Mouse (Mus musculus): ENCODE results near the gene Pif1. TPM values are rescaled to one million over a fixed set of nuclear protein-coding genes. Genes with fewer than 3 reads are reported as not detected.

Pif1 gene
- total RNA-seq, 2 experiments from 2014 or later, result 0.17 to 0.38 TPM

DNA sequence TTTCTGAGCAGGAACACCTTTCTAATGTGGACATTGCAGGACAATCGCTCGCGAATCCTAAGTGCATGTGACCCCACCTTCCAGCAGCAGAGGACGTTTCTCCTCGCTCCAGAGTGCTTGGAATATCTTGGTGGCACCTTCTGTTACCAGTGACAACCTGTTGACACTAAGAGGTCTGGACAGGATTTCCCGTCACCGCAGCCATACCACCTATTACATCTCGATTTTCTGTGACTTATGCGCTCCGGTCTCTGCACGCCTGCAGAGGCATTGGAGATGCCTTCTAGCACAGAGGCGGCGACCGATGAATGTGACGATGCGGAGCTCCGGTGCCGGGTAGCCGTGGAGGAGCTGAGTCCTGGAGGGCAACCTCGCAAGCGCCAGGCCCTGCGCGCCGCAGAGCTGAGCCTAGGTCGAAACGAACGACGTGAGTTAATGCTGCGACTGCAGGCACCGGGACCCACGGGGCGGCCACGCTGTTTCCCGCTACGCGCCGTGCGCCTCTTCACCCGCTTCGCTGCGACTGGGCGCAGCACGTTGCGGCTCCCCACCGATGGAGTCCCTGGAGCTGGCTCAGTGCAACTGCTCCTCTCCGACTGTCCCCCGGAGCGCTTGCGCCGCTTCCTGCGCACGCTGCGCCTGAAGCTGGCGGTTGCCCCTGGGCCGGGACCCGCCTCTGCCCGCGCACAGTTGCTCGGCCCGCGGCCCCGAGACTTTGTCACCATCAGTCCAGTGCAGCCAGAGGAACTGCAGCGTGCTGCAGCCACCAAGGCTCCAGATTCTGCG, 806 bp downstream of the Pif1 start:
- no peak for DNase-seq (ENCODE audit: low spot score in 2 of 2)
- H3K4me3 ChIP-seq, result peak overlapping the region; percentile 56
- TF ChIP-seq CTCF (conservative IDR thresholded peaks at IDR 0.05), result no peak
- H3K27ac ChIP-seq, result no peak overlapping the region

DNA sequence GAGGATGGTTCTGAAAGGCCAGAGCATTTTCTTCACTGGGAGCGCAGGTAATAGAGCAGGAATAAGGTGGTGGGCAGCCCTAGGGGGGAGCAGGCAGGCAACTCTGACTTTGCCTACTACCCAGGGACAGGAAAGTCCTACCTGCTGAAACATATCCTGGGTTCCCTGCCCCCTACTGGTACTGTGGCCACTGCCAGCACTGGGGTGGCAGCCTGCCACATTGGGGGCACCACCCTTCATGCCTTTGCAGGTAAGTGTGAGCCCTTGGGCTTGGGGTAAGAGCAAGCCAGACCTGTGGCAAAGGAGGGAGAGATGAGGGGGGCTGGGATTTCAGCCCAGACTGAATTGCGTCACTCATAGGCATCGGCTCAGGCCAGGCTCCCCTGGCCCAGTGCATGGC, 2.1 kb downstream of the Pif1 start:
- no peak for TF ChIP-seq CTCF (conservative IDR thresholded peaks at IDR 0.05)

DNA sequence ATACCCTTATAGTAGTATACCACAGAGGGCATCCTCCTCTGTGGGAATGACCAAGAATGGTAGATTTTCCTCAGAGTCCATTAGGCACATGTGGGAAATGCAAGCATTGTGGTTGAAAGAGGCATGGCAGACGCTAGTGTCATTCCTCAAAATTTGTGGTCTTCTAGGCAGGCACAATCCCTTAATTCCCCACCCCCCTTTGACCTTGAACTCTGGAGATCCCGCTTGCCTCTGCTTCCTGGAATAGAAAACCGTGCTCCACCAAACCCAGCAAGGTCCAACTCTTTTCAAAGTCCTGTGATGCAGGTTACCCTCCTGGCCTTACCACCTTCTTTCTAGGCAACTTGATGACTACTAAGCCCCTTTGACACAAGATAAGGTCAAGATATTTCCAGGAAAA, 5.8 kb downstream of the Pif1 start:
- no peak for DNase-seq (ENCODE audit: low spot score in 2 of 2)
- TF ChIP-seq CTCF (conservative IDR thresholded peaks at IDR 0.05), result no peak
- no peak overlapping the region for H3K27ac ChIP-seq
- no peak overlapping the region for H3K4me3 ChIP-seq

More for the DNA sequence above, 2.1 kb downstream of the Pif1 start:
- Histone ChIP-seq H3K27ac (no peak overlapping the region), H3K4me3 (no peak overlapping the region)
- DNase-seq (ENCODE audit: low spot score in 2 of 2), result no peak

DNA sequence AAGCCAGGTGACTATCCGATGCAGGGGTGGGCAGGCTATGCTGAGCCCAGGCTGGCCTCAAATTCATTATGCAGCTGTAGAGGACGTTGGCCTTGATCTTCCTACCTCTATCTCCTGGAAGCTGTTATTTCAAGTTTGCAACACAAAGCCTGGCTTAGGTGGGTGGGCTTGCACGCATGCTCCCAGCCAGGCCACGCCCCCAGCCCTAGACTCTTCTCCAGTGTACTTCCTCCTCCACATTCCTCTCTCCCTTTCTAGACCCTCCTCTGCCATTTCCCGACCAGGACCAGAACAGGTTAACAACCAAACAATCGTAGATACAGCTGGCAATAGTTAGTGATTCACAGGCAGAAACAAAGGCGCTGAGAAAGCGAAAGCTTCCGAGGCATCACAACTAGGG, 6.6 kb downstream of the Pif1 start:
- DNase-seq (ENCODE audit: low spot score in 2 of 2), result no peak
- Histone ChIP-seq H3K27ac (no peak overlapping the region), H3K4me3 (no peak overlapping the region)
- TF ChIP-seq CTCF (conservative IDR thresholded peaks at IDR 0.05), result no peak

DNA sequence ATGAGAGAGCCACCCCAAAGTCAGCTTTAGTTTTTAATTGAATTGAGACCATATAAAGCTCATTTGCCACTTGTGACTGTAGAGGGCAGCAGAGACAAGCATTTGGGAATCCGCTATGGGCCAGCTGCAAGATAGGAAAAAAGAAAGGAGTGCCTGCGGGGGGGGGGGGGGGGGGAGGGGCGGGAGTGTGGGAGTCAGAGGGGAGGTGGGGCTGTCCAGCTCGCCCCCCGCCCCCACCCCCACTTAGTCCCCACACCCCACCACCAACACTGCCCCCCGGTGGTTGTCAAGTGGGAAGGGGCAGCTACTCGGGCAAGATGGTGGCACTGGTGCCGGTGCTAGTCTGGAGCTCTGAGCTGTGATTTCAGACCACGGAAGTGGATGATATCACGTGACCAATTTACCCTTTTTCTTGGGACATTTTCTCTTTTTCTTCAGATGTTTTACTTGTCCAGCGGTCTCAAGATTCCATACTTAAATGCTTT, 11.8 kb downstream of the Pif1 start:
- TF ChIP-seq CTCF (conservative IDR thresholded peaks at IDR 0.05), result peak; percentile 82
- DNase-seq (ENCODE audit: low spot score in 2 of 2), result peak; percentile 39 to 45
- Histone ChIP-seq H3K4me3 (peak overlapping the region; percentile 28; the same call in 1 of the 2 replicates), H3K27ac (no peak overlapping the region)

DNA sequence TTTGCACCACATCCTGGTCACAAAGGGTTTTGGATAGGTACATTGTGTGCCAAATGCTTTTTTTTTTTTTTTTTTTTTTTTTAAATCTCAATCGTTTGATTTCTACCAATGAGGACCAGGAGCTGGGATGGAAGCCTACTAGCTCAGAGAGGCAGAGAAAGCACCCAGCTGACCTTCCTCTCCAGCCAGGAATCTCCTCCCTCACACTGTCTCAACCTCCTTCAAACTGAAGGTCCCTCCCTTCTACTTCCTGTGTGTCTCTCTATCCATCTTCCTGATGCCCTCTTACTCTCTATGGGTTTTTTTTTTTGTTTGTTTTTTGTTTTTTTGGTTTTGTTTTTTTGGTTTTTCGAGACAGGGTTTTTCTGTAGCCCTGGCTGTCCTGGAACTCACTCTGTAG, 14.0 kb downstream of the Pif1 start:
- no peak overlapping the region for H3K4me3 ChIP-seq
- H3K27ac ChIP-seq, result no peak overlapping the region
- no peak for DNase-seq (ENCODE audit: low spot score in 2 of 2)
- TF ChIP-seq CTCF (conservative IDR thresholded peaks at IDR 0.05), result no peak

DNA sequence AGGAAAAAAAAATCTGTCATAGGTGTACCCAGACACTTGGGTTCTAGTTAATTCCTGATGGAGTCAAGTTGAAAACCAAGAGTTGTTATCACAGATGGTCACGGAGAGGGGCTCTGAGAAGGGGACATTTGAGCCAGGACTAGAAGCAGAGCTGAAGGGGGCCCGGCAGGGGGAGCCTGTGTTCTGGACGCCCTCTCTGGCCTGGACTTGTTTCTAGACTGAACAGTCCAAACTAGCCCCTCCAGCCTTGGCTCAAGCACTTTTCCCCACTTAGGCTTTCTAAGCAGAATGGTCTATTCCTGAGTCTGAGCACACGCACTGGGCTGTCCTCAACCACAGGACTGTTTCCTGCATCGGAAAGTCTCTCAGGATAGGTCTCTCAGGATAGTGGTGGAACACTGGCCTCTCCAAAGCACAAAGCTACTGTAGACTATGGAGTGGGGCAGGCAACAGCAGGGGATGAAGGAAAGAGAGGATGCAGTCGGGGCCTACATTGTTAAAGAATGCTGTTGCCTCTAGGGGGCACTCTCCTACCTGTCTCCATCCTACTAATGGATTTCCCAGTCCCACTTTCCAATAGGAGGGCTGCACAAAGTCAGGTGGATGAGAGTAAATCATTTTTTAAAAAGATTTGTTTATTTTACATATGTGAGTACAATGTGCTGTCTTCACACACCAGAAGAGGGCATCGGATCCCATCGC, 16.6 kb downstream of the Pif1 start:
- Histone ChIP-seq H3K27ac (no peak overlapping the region), H3K4me3 (no peak overlapping the region)
- peak in 1 of 2 experiments; percentile 24 for DNase-seq (ENCODE audit: low spot score in 2 of 2)
- TF ChIP-seq CTCF (conservative IDR thresholded peaks at IDR 0.05), result peak; percentile 71

DNA sequence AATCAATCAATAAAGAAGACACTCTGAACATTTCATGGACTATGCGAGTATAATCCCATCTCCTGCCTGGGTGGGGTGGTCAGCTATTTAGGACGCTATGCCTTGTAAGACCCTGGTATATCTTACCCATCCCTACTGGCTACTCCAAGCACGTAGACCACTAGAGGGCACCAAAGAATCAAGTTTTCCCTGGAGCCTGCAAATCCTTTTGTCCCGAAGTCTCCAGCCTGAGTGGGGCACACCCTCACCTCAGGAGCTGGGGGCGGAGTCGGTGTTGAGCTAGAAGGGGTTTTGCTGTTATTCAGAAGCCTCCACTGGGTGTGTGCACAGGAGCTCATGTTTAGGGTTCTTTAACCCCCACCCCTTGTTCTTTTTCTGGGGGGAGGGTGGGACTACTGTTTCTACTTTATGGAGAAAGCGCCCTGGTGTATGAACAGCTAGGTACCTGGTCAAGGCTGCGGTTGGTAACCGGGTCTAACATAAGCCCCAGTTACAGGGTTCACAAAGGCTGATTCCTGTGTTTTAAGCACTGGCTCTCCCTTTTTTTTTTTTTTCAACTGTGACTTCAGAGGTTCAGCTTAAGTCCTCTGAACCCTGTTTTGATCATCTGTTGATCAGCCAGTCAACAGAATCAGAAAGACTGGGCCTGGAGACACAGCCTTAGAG, 18.6 kb downstream of the Pif1 start:
- TF ChIP-seq CTCF (conservative IDR thresholded peaks at IDR 0.05), result peak; percentile 88
- DNase-seq (ENCODE audit: low spot score in 2 of 2), result peak; percentile 42 to 67
- H3K4me3 ChIP-seq, result no peak overlapping the region

DNA sequence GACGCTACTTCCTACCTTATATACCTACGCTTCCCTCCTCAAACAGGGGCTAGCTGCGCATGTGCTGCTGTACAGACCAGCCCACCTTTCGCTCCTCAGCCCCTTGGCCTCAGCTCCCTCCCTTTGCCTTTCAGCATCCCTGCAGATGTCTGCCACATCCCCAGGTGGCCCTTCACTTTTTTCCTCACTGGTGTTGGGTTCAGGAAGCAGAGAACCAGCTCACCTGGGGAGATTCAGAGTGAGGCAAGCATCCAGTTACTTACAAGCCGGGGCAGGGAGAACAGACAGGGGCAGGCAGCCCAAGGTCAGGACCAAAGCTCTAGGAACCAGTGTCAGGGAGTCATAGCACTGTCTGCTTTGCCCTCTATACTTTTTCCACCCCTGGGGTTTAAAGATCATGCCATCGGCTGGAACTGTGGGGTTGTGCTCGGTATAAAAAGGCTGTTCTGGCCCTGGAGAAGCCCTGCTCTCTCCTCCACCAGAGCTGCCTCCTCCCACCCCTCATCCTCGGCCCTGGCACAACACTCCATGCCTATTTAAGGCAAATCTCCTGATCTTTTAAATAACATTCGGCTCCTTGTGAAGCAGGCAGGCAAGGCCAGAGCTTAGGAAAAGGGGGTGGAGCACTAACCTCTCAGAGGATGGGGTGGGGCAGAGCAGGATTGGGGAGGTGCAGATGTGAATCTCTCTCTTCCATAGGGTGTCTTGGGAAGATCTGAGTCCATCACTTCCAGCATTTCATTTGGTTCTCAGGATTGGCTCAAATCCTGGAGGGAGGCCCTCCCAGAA, 19.6 kb downstream of the Pif1 start:
- DNase-seq (ENCODE audit: low spot score in 2 of 2), result no peak

More for the DNA sequence above, 18.6 kb downstream of the Pif1 start:
- H3K27ac ChIP-seq, result no peak overlapping the region

DNA sequence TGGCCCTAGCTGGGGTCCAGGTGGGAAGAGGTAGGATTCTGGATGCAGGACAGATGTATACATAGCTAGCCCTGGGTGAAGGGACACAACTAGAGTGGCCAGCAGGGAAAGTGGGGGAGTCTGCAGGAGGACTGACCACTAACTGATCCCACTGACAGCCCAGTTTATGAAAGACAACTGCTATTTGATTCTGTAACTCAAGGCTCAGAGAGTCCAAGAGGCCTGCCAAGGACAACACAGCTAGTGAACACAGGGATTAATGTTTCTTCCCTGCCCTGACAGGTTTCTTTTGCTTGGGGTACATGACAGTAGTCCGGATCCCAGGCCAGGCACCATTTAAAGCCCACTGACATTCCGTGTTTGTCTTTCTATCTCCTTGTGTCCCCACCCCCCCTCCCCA, 20.2 kb downstream of the Pif1 start:
- DNase-seq (ENCODE audit: low spot score in 2 of 2), result no peak
- Histone ChIP-seq H3K4me3 (no peak overlapping the region), H3K27ac (no peak overlapping the region)
- no peak for TF ChIP-seq CTCF (conservative IDR thresholded peaks at IDR 0.05)

More for the DNA sequence above, 19.6 kb downstream of the Pif1 start:
- Histone ChIP-seq H3K4me3 (no peak overlapping the region), H3K27ac (no peak overlapping the region)
- no peak for TF ChIP-seq CTCF (conservative IDR thresholded peaks at IDR 0.05)

DNA sequence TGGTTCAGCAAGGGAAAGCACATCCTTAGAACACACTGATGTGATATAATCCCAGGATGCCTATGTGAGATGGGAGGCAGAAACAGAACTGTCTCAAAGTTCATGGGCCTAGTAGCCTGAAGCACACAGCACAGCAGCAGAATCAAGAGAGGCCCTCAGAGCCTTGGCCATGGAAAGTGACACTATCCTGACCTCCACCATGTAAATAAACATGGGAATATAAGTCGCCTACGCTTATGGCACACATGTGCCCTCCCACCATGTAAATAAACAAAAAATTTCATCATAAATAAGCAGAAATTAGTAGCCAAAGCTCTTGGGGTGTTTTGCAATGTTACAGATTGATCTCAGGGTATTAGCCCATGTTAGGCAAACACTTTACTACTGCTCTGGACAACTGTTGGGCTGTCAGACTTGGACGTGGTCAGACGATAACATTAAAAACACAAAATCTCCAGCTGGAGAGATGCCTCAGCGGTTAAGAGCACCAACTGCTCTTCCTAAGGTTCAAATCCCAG, 25.1 kb downstream of the Pif1 start:
- H3K27ac ChIP-seq, result no peak overlapping the region
- no peak overlapping the region for H3K4me3 ChIP-seq
- no peak for TF ChIP-seq CTCF (conservative IDR thresholded peaks at IDR 0.05)
- no peak for DNase-seq (ENCODE audit: low spot score in 2 of 2)

DNA sequence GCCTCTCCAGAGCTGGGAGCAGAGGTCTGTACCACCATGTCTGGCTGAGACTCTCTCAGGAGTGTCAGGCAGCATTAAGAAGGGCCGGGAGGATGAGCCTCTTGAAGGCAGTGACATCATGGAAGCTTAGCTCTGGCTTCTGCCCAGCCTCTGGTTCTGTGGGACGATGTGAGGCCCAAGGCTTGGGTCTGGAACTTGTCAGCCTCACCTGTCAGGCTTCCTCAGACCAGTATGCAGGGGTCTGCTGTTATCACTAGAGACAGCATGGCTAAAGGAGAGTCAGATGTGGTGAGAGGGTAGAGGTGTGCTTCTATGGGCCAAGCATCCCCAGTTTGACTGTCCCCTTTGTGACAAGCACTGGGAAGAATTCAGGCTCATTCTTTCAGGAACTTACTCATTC, 26.1 kb downstream of the Pif1 start:
- Histone ChIP-seq H3K27ac (no peak overlapping the region), H3K4me3 (no peak overlapping the region)
- TF ChIP-seq CTCF (conservative IDR thresholded peaks at IDR 0.05), result no peak
- no peak for DNase-seq (ENCODE audit: low spot score in 2 of 2)

Data from layer of hippocampus, adult 2 months (tissue).